Mouse (Mus musculus): ENCODE results near the gene Glis1. TPM values are rescaled to one million over a fixed set of nuclear protein-coding genes. Genes with fewer than 3 reads are reported as not detected.
"Not testable (repeated sequence)": the region's sequence is repeated elsewhere in the genome, so short reads cannot be mapped to it uniquely, and the experiment has no call there.

Gene Glis1
- polyA plus RNA-seq, 1 experiment from 2014 or later: 0.47 TPM

- Histone ChIP-seq H3K4me3 (ENCODE audit: low read depth, low read length) (no peak overlapping the region), H3K36me3 (ENCODE audit: control insufficient read depth, insufficient read depth, low read length) (no peaks in the 10 kb centered on the region), H3K9me3 (ENCODE audit: control insufficient read depth, low read length) (no peaks in the 10 kb centered on the region), H3K27me3 (ENCODE audit: control insufficient read depth, insufficient read depth, low read length) (no peaks in the 10 kb centered on the region), H3K4me2 (replicated peaks; ENCODE audit: low read depth) (no peak overlapping the region), H3K4me1 (replicated peaks; ENCODE audit: control insufficient read depth, insufficient read depth) (no peaks in the 10 kb centered on the region), H3K27ac (replicated peaks) (no peak overlapping the region), H3K9ac (ENCODE audit: low read length) (no peak overlapping the region)
- WGBS: 75% methylated on average over 8 of the region's 8 CpGs
- ATAC-seq (ENCODE audit: low FRiP score, low TSS enrichment) (no peak), DNase-seq (ENCODE audit: low spot score) (no peak)
- TF ChIP-seq CTCF (IDR thresholded peaks at IDR 0.05; ENCODE audit: low read depth) (no peak), EP300 (optimal IDR thresholded peaks at IDR 0.05) (no peak)
Measured at GRCm38 (mm10) chr4:107589046-107589445, 154.7 kb downstream of the Glis1 start.

- DNase-seq (ENCODE audit: low spot score) (no peak), ATAC-seq (ENCODE audit: low FRiP score, low TSS enrichment) (0 out of 2 replicates have a peak, but pooled peaks have one; percentile 21)
- Histone ChIP-seq H3K4me1 (replicated peaks; ENCODE audit: control insufficient read depth, insufficient read depth) (no peaks in the 10 kb centered on the region), H3K4me3 (ENCODE audit: low read depth, low read length) (no peak overlapping the region), H3K27me3 (ENCODE audit: control insufficient read depth, insufficient read depth, low read length) (no peaks in the 10 kb centered on the region), H3K4me2 (replicated peaks; ENCODE audit: low read depth) (no peak overlapping the region), H3K27ac (replicated peaks) (no peak overlapping the region), H3K9me3 (ENCODE audit: control insufficient read depth, low read length) (no peaks in the 10 kb centered on the region), H3K9ac (ENCODE audit: low read length) (no peak overlapping the region), H3K36me3 (ENCODE audit: control insufficient read depth, insufficient read depth, low read length) (no peaks in the 10 kb centered on the region)
- 49% methylated on average over 14 of the region's 14 CpGs for WGBS
- TF ChIP-seq EP300 (optimal IDR thresholded peaks at IDR 0.05): no peak
- no peak for TF ChIP-seq CTCF (IDR thresholded peaks at IDR 0.05; ENCODE audit: low read depth)
Measured at GRCm38 (mm10) chr4:107590805-107591534, 156.6 kb downstream of the Glis1 start.

DNA sequence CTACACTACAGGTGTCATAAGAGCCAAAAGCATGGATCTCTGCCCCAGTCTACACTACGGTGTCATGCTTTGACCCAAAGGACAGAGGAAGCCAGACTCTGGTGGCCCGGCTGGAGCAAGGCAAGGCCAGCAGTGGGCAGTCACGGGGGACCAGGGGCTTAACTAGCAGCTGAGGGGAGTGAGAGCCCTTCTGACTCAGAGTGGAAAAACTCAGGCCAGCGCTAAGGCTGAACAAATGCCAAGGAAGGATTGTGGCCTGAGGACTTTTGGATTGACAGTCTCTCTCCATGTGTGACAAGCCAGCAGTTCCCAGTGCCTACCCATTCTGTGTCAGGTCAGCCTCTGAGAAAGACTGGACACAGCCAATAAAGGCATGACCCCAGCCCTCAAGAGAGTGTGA, 159.0 kb downstream of the Glis1 start:
- ATAC-seq (ENCODE audit: low FRiP score, low TSS enrichment): no peak

DNA sequence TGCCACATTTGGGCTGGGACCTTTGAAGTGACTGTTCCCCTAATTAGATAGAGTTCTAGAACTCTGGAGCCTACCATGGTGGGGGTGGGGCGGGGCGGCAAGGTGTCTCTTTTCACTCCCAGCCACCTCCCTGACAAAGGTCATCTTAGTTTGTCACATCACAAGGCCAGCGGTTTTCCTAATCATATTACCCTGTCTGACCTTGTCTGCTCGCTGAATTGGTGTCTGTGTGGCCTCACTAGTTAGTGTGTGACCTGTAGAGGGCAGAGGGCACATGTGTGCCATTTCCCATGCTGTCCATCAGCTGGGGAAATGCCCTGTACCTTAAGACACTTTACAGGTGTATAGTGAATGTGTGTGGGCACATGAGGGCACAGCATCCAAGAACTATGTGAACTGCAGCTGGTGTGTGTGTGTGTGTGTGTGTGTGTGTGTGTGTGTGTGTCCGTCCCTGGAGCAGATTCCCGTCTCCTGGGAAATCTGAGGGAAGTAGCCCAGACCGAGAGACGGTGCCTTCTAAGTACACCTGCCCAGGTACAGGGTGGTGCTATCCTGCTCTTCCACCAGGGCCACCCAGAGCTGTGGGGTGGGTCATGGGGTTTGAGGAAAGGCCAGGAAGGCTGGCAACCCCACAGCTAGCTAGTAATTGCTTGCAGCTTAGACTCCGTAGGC, 163.0 kb downstream of the Glis1 start:
- ATAC-seq (ENCODE audit: low FRiP score, low TSS enrichment) (no peak), DNase-seq (ENCODE audit: low spot score) (no peak)
- H3K4me1 ChIP-seq (replicated peaks; ENCODE audit: control insufficient read depth, insufficient read depth): no peaks in the 10 kb centered on the region
- WGBS: 47% methylated on average over 9 of the region's 9 CpGs
- H3K36me3 ChIP-seq (ENCODE audit: control insufficient read depth, insufficient read depth, low read length): no peaks in the 10 kb centered on the region
- H3K9me3 ChIP-seq (ENCODE audit: control insufficient read depth, low read length): no peaks in the 10 kb centered on the region
- no peak overlapping the region for H3K4me2 ChIP-seq (replicated peaks; ENCODE audit: low read depth)
- no peak overlapping the region for H3K4me3 ChIP-seq (ENCODE audit: low read depth, low read length)
- H3K9ac ChIP-seq (ENCODE audit: low read length): no peak overlapping the region
- no peak overlapping the region for H3K27ac ChIP-seq (replicated peaks)
- no peak for TF ChIP-seq EP300 (optimal IDR thresholded peaks at IDR 0.05)
- no peaks in the 10 kb centered on the region for H3K27me3 ChIP-seq (ENCODE audit: control insufficient read depth, insufficient read depth, low read length)

More for the DNA sequence above, 159.0 kb downstream of the Glis1 start:
- Histone ChIP-seq H3K27ac (replicated peaks) (no peak overlapping the region), H3K9ac (ENCODE audit: low read length) (no peak overlapping the region), H3K4me3 (ENCODE audit: low read depth, low read length) (no peak overlapping the region), H3K4me1 (replicated peaks; ENCODE audit: control insufficient read depth, insufficient read depth) (no peaks in the 10 kb centered on the region), H3K27me3 (ENCODE audit: control insufficient read depth, insufficient read depth, low read length) (no peaks in the 10 kb centered on the region), H3K4me2 (replicated peaks; ENCODE audit: low read depth) (no peak overlapping the region), H3K36me3 (ENCODE audit: control insufficient read depth, insufficient read depth, low read length) (no peaks in the 10 kb centered on the region), H3K9me3 (ENCODE audit: control insufficient read depth, low read length) (no peaks in the 10 kb centered on the region)
- no peak for TF ChIP-seq CTCF (IDR thresholded peaks at IDR 0.05; ENCODE audit: low read depth)
- no peak for TF ChIP-seq EP300 (optimal IDR thresholded peaks at IDR 0.05)
- DNase-seq (ENCODE audit: low spot score): no peak
- 82% methylated on average over 4 of the region's 4 CpGs for WGBS

DNA sequence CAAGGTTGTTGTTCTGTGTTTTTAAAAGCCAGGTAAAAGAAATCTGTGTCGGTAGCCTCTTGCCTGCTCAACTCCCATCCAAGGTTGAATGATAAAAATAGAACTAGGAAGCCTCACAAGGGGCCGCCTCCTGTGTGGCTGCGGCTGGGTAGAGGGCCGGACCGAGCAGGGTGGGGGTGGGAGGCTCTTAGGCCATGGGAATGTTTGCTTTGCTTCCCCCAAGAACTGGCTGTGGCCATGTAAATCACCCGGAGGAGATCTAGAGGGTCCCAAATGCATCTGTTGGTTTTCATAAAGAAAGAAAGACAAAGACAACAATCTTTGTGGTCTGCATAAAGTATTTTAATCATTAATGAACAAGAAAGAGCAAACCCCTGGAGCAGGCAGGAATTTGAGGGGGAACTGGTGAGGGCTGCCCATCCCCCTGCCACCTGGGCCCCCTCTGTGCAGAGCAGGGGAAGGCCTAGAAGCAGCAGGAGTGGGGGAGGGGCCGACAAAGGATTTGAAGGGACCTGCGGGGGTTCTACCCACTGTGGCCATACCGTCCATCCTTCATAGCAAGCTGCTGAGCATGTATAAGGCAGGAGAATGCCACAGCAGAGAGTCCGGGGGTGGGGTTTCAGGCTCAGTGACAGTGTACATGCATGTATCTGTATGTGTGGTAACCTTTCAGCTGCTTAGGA, 163.6 kb downstream of the Glis1 start:
- ATAC-seq (ENCODE audit: low FRiP score, low TSS enrichment): no peak
- no peak for DNase-seq (ENCODE audit: low spot score)
- Histone ChIP-seq H3K4me2 (replicated peaks; ENCODE audit: low read depth) (no peak overlapping the region), H3K9me3 (ENCODE audit: control insufficient read depth, low read length) (no peaks in the 10 kb centered on the region), H3K9ac (ENCODE audit: low read length) (no peak overlapping the region), H3K36me3 (ENCODE audit: control insufficient read depth, insufficient read depth, low read length) (no peaks in the 10 kb centered on the region), H3K27ac (replicated peaks) (no peak overlapping the region), H3K27me3 (ENCODE audit: control insufficient read depth, insufficient read depth, low read length) (no peaks in the 10 kb centered on the region), H3K4me1 (replicated peaks; ENCODE audit: control insufficient read depth, insufficient read depth) (no peaks in the 10 kb centered on the region), H3K4me3 (ENCODE audit: low read depth, low read length) (no peak overlapping the region)
- WGBS: 23% methylated on average over 10 of the region's 10 CpGs
- no peak for TF ChIP-seq EP300 (optimal IDR thresholded peaks at IDR 0.05)
- no peak for TF ChIP-seq CTCF (IDR thresholded peaks at IDR 0.05; ENCODE audit: low read depth)

- not testable (repeated sequence) for H3K4me2 ChIP-seq (replicated peaks; ENCODE audit: low read depth); H3K27me3 ChIP-seq (ENCODE audit: control insufficient read depth, insufficient read depth, low read length); H3K36me3 ChIP-seq (ENCODE audit: control insufficient read depth, insufficient read depth, low read length); H3K27ac ChIP-seq (replicated peaks); H3K4me3 ChIP-seq (ENCODE audit: low read depth, low read length); ATAC-seq (ENCODE audit: low FRiP score, low TSS enrichment); H3K9me3 ChIP-seq (ENCODE audit: control insufficient read depth, low read length); H3K9ac ChIP-seq (ENCODE audit: low read length); H3K4me1 ChIP-seq (replicated peaks; ENCODE audit: control insufficient read depth, insufficient read depth); DNase-seq (ENCODE audit: low spot score)
- 90% methylated on average over 5 of the region's 5 CpGs for WGBS
Measured at GRCm38 (mm10) chr4:107598581-107598958, 164.2 kb downstream of the Glis1 start.
